Mouse (Mus musculus) kidney, postnatal 25 days (tissue): Measurements from ENCODE around the gene Olfr738.

Experiments
- DNase-seq, 2 experiments: peaks; one replicate each; pipeline ENCODE4 v3.0.0; 2021; ENCODE audit warnings: mixed read lengths in 2 of 2

Olfr738 gene

GRCm38 (mm10) chr14:50407268-50407667 lies at the start of gene Olfr738:
Olfr738 (plus strand) TSS chr14:50407568.
- DNase-seq = no peak

- DNase-seq = no peak
Measured at GRCm38 (mm10) chr14:50357593-50357992, 49.8 kb upstream of the Olfr738 start, which contains the start of gene Tlr11. Tlr11 (plus strand) TSS chr14:50357914.

- DNase-seq = no peak
Measured at GRCm38 (mm10) chr14:50360480-50360879, 46.9 kb upstream of the Olfr738 start.

- DNase-seq = no peak
Measured at GRCm38 (mm10) chr14:50363561-50363960, 43.8 kb upstream of the Olfr738 start.

GRCm38 (mm10) chr14:50380863-50381262 lies 26.5 kb upstream of the Olfr738 start, which contains the start of gene Olfr736:
Olfr736 (plus strand) TSS chr14:50381163.
- DNase-seq = no peak

GRCm38 (mm10) chr14:50418326-50418725 lies 11.0 kb downstream of the Olfr738 start, which contains the start of gene Olfr739:
Olfr739 (plus strand) TSS chr14:50418626.
- DNase-seq = no peak

GRCm38 (mm10) chr14:50445245-50445644 lies 37.9 kb downstream of the Olfr738 start, which contains the start of gene Olfr740:
Olfr740 (plus strand) TSS chr14:50445545.
- DNase-seq = no peak
